Mouse (Mus musculus) midbrain, embryonic 16.5 days (tissue): ENCODE measurements at regions not wholly inside any gene's neighbourhood (a gene's known extent, or its start where the extent isn't known, plus 50 kb on each side); places are given as distances from the start of the nearest gene placed in this dataset.

Experiments
- ATAC-seq: fragments of 200-750 bp; cut with Nextera tagmentation; 2 replicates; pipeline ENCODE4 v1.8.0; 2017; ENCODE audit warnings: moderate TSS enrichment
- H3K27ac ChIP-seq: fragments of 300-500 bp; sonication (generic); 2 replicates; pipeline ENCODE4 v1.5.1; 2014; ENCODE audit warnings: mild to moderate bottlenecking, low read length, mixed read lengths
- H3K27me3 ChIP-seq: fragments of 300-500 bp; sonication (generic); 2 replicates; pipeline ENCODE4 v1.6.1; 2014; ENCODE audit warnings: low read depth, low read length, mixed read lengths; ENCODE audit not compliant: control insufficient read depth, insufficient read depth
- H3K36me3 ChIP-seq: fragments of 300-500 bp; sonication (generic); 2 replicates; pipeline ENCODE4 v1.6.1; 2014; ENCODE audit warnings: mild to moderate bottlenecking, low read length, moderate library complexity, mixed read lengths; ENCODE audit not compliant: control insufficient read depth, insufficient read depth
- H3K4me1 ChIP-seq: fragments of 300-500 bp; sonication (generic); 2 replicates; pipeline ENCODE4 v1.6.1; 2014; ENCODE audit warnings: mild to moderate bottlenecking, low read length, mixed read lengths; ENCODE audit not compliant: control insufficient read depth, insufficient read depth
- H3K4me2 ChIP-seq: fragments of 300-500 bp; sonication (generic); 2 replicates; pipeline ENCODE4 v1.6.1; 2014; ENCODE audit warnings: mild to moderate bottlenecking, low read length, mixed read lengths
- H3K4me3 ChIP-seq: fragments of 300-500 bp; sonication (generic); 2 replicates; pipeline ENCODE4 v1.5.1; 2014; ENCODE audit warnings: low read depth, mild to moderate bottlenecking, low read length, moderate library complexity, mixed read lengths
- H3K9ac ChIP-seq: fragments of 300-500 bp; sonication (generic); 2 replicates; pipeline ENCODE4 v1.6.1; 2014; ENCODE audit warnings: low read depth, low read length, mixed read lengths
- H3K9me3 ChIP-seq: fragments of 300-500 bp; sonication (generic); replicated peaks from 2 replicates; pipeline ENCODE4 v1.6.1; 2014; ENCODE audit warnings: mild to moderate bottlenecking, low read length, mixed read lengths; ENCODE audit not compliant: control insufficient read depth, poor library complexity, severe bottlenecking
- WGBS: fragments of 180-500 bp; shearing (Covaris S2); extraction: QIAGEN DNeasy Blood & Tissue Kit; methylation state at CpG from one replicate; pipeline ENCODE4 v1.1.7; 2014; 5-methylcytosine and 5-hydroxymethylcytosine counted together

DNA sequence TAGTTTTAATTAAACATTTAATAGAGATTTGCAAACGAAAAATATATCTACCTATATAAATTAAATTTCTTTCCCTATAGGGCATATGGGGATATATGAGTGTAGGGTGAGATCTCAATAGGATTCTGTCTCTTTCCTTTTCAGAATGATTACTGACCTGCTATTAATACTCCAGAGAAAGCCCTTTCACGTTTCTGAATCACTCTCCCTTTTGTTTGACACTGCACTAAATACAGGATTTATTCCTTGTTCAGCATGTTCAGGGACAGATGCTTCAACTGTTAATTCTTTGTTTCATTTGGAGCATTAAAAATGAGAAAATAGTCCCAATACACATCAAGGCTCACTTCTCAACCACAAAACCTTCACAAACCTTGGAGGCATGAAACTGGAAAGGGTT, 1397.7 kb downstream of the Stim2 start:
- ATAC-seq = no peak
- H3K27me3 ChIP-seq = no peaks in the 10 kb centered on the region
- H3K4me3 ChIP-seq = no peak overlapping the region
- 41% methylated on average over 2 of the region's 2 CpGs for WGBS
- no peak overlapping the region for H3K4me2 ChIP-seq
- H3K9ac ChIP-seq = no peak overlapping the region
- no peaks in the 10 kb centered on the region for H3K9me3 ChIP-seq
- no peaks in the 10 kb centered on the region for H3K4me1 ChIP-seq
- no peaks in the 10 kb centered on the region for H3K36me3 ChIP-seq
- no peak overlapping the region for H3K27ac ChIP-seq

DNA sequence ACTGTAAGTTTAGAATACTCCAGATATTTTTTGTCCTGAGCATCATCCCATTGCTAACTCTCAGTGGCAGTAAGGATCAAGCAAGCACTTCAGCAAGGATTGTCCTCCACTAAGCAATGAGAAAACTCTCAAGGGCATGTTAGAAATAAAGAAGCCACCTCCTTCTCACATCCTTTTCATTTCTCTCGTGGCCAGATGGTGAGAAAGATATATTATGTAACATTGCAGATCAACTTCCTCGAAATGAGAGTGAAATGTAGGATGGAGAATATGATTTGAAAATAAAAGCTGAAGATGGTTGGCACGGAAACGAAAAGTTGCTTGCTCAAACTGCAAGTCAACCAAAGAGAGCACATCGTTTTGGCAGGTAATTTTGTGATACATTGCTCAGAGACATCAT, 1417.8 kb downstream of the Stim2 start:
- WGBS = 78% methylated on average over 5 of the region's 5 CpGs
- H3K36me3 ChIP-seq = no peaks in the 10 kb centered on the region
- H3K4me2 ChIP-seq = no peak overlapping the region
- H3K27me3 ChIP-seq = no peaks in the 10 kb centered on the region
- H3K27ac ChIP-seq = no peak overlapping the region
- no peak overlapping the region for H3K4me3 ChIP-seq
- no peak overlapping the region for H3K9ac ChIP-seq
- H3K4me1 ChIP-seq = no peaks in the 10 kb centered on the region
- ATAC-seq = no peak
- no peaks in the 10 kb centered on the region for H3K9me3 ChIP-seq

DNA sequence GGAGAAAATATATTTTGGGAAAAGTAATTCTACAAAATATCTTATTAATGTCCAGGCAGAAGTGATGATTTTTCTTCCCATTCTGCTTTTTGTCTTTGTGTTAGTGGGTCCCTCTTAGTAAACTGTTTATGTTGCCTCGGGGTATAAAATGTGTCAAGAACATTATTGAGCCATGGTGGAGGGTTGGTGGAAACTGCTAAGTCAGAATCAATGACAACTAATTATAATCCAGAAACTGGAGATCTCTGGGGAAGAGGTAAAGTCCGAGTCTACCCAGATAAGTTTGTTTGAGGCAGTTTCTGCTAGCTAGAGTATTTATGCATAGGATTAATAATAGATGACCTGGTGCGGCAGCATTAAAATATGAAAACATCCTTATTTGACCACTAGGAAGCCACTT, 1440.9 kb downstream of the Stim2 start:
- H3K9ac ChIP-seq = no peak overlapping the region
- H3K9me3 ChIP-seq = no peaks in the 10 kb centered on the region
- 66% methylated on average over 3 of the region's 3 CpGs for WGBS
- H3K36me3 ChIP-seq = no peaks in the 10 kb centered on the region
- ATAC-seq = 0 out of 2 replicates have a peak, but pooled peaks have one; percentile 54
- no peak overlapping the region for H3K4me2 ChIP-seq
- no peaks in the 10 kb centered on the region for H3K27me3 ChIP-seq
- no peaks in the 10 kb centered on the region for H3K4me1 ChIP-seq
- H3K27ac ChIP-seq = no peak overlapping the region
- no peak overlapping the region for H3K4me3 ChIP-seq

DNA sequence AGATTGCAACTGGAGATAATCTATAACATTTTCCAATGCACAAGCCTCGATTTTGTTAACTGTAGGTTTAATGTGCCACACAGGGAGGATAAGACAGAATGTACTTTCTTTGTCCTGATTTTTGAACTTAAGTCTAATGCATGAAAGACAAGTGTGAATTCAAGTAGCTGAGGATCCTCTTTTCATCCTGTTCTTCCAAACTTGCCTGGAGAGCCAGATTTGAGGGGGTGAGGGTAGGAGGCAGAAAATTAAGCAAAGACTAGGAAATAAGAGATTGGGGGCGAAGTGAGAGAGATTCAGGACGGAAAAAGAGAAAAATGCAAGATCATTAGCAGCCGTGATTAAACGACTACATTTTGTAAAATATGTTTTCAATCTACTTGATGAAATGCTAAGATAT, 1450.8 kb downstream of the Stim2 start:
- no peaks in the 10 kb centered on the region for H3K4me1 ChIP-seq
- H3K27me3 ChIP-seq = no peaks in the 10 kb centered on the region
- no peak overlapping the region for H3K27ac ChIP-seq
- H3K9ac ChIP-seq = no peak overlapping the region
- H3K36me3 ChIP-seq = no peaks in the 10 kb centered on the region
- no peak overlapping the region for H3K4me2 ChIP-seq
- no peak overlapping the region for H3K4me3 ChIP-seq
- ATAC-seq = no peak
- WGBS = 87% methylated on average over 5 of the region's 5 CpGs
- H3K9me3 ChIP-seq = no peaks in the 10 kb centered on the region
